Mouse (Mus musculus) neutrophil, adult 5-6 weeks (primary cell): ENCODE results near the gene Vmn2r-ps130. TPM values are rescaled to one million over a fixed set of nuclear protein-coding genes. Genes with fewer than 3 reads are reported as not detected.
"Not testable (repeated sequence)": the region's sequence is repeated elsewhere in the genome, so short reads cannot be mapped to it uniquely, and the experiment has no call there.

Experiments used
- ATAC-seq: fragments of 151-379, 151-347 bp; 2 replicates; pipeline ENCODE4 v1.8.0; 2017; ENCODE audit warnings: mild to moderate bottlenecking, moderate TSS enrichment; ENCODE audit not compliant: insufficient number of reproducible peaks, poor library complexity, low FRiP score, severe bottlenecking; ENCODE audit errors: extremely low read depth
- total RNA-seq: library from RNA; stranded (forward); fragments of 200-1000 nt; gene quantifications from 2 replicates; pipeline ENCODE4 v1.2.3, GENCODE M21; 2017

Gene Vmn2r-ps130
- not detected in 2 replicates for total RNA-seq

- ATAC-seq: not testable (repeated sequence)
Measured at GRCm38 (mm10) chr17:23060866-23061265, at the start of gene Vmn2r-ps130. Gene Vmn2r-ps130, plus strand, starts transcription at chr17:23061166.

Other genes starting within 250 kb of the Vmn2r-ps130 start
- 16.1 and 16.2 TPM in 2 replicates for gene Zfp945, start 194.0 kb upstream of the Vmn2r-ps130 start, total RNA-seq
- gene Vmn2r113, start 118.2 kb upstream of the Vmn2r-ps130 start, total RNA-seq: under 0.01 TPM in 2 replicates
- 4.7 and 10.9 TPM in 2 replicates for gene Zfp40, start 132.1 kb downstream of the Vmn2r-ps130 start, total RNA-seq